Mouse (Mus musculus) layer of hippocampus, adult 2 months (tissue): Measurements from ENCODE around the gene Kif3a. TPM values are rescaled to one million over a fixed set of nuclear protein-coding genes. Genes with fewer than 3 reads are reported as not detected.

Experiments used
- DNase-seq, 2 experiments: peaks; one replicate each; pipeline ENCODE4 v3.0.0; 2022; ENCODE audit warnings: low spot score in 2 of 2
- H3K27ac ChIP-seq: fragments of 200-600 bp; 2 replicates; pipeline ENCODE4 v1.8.1; 2022
- H3K4me3 ChIP-seq: fragments of 200-600 bp; 2 replicates; pipeline ENCODE4 v1.8.1; 2022; ENCODE audit warnings: mild to moderate bottlenecking
- CTCF ChIP-seq: fragments of 200-600 bp; conservative IDR thresholded peaks from 2 replicates; pipeline ENCODE4 v1.8.1; 2022; ENCODE audit warnings: antibody characterized with exemption, mild to moderate bottlenecking, moderate library complexity
- total RNA-seq, 2 experiments: library from RNA; stranded (reverse); gene quantifications; 2 replicates each; pipeline ENCODE4 v1.2.3; 2021

Kif3a gene
- total RNA-seq, 2 experiments from 2014 or later, result 130 to 133 TPM

DNA sequence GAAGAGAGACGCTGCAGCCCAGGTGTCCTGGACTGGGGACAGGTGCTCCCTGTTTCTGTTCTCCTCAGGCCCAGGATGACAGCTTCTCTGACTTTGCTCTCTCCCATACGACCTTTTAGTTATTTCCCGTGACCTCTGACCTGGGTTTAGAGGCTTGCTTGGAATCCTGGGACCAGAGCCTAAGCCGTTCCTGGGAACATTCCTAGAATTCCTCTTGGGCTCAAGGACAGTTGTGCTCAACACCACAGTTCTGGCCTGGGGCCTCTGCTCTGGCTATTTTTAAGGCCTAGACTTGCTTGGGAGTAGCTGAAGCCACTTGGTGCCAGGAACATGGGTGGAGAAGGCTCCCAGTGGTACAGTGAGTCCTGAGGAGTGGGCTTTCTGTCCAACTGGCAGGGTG is 41.7 kb upstream of the Kif3a start:
- DNase-seq, result no peak
- Histone ChIP-seq H3K4me3 (no peak overlapping the region), H3K27ac (peak overlapping the region; percentile 79)
- no peak for TF ChIP-seq CTCF

DNA sequence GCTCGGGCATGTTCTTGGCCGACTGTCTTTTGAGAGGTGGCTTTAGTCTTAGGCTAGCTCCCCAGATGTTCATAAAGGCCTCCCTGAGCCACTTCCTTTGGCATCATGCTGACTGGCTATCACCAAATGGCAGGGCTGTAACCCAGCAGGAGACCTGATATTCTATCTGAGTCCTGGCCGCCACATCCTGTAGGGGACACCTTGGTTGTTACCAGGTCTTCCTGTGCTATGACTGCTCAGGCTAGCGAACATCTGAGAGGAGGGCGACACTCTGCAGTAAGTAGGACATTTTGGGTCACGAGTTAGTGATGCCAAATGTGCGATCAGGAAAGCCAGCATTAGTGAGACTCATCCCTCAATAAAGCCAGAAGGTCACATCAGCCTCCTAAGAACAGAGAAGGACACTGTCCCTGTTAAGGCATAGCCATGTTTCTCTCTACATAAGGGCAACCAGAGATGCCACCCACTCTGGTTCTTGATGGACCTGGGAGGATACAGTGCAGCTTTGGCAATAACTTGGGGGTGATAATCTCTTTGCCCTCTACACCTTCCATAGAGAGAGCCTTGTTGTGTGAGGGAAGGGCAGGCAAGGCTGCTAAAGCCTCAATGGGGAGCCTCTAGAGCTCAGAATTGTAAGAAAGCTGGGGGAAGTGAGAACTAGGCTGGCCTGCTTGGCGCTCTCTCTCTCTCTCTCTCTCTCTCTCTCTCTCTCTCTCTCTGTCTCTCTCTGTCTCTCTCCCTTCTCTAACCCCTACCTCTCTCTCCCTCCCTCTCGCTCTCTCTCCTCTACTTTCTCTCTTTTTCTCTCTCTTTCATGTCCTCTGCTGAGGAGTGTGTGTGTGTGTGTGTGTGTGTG is 38.6 kb upstream of the Kif3a start:
- no peak for TF ChIP-seq CTCF
- DNase-seq, result no peak
- peak overlapping the region; percentile 79 for H3K27ac ChIP-seq
- no peak overlapping the region for H3K4me3 ChIP-seq

DNA sequence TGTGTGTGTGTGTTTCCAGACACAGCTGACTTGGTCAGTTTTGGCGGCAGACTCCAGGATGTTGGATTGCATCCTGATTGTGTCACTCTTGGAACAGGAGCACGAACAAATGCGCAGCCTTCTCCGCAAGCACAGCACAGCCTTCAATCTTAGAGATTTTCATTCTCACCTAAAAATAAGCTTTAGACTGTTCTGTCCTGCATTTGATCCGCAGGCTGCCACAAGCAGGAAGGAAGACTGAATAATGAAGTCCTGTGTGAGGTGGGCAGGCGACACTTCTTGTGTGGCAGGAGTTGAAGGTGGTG is 38.0 kb upstream of the Kif3a start:
- peak in 1 of 2 experiments; percentile 64 for DNase-seq
- TF ChIP-seq CTCF, result no peak
- H3K27ac ChIP-seq, result peak overlapping the region; percentile 79
- peak overlapping the region; percentile 13; the same call in 1 of the 2 replicates for H3K4me3 ChIP-seq

DNA sequence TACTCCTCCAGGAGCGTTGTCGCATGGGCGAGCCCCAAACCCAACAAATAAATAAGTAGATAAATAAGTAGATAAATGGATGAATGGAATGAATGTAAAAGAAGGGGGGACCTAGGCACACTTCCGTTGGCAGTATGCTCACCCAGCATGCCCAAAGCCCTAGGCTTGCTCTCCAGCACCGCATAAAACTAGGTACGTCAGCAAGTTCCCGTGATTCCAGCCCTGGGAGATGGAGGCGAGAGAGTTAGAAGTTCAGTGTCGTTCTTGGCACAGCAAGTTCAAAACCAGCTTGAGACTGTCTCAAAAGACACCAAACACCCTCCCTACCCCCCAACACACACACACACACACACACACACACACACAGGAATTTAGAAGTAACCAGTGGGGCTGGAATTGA is 37.2 kb upstream of the Kif3a start:
- peak overlapping the region; percentile 79 for H3K27ac ChIP-seq
- no peak overlapping the region for H3K4me3 ChIP-seq
- DNase-seq, result no peak
- TF ChIP-seq CTCF, result no peak

DNA sequence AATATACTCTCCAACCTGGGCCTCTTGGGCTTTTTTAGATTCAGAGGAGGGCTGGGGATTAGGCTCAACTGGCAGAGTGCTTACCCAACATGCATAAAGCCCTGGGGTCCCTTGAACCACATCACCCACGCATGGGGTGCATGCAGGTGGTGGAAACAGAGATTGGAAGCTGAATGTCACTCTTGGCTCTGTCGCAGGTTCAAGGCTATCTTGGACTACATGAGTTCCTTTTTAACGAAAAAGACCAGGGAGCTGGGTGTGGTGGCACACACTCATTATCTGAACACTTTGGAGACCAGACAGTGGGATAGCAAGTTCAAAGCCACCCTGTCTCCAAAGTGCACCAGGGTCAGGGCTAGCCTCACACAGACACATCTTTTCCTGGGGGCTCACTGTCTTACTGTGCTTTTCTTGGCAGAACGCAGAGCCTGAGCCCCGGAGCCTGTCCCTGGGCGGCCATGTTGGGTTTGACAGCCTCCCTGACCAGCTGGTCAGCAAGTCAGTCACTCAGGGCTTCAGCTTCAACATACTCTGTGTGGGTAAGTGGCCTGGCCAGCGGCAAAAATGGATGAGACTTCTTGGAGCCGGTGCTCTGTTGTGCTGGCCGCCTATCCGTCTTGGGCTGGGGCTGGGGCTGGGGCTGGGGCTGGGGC is 35.5 kb upstream of the Kif3a start:
- Histone ChIP-seq H3K4me3 (no peak overlapping the region), H3K27ac (0 out of 2 replicates have a peak overlapping the region, but pooled peaks have one; percentile 23)
- TF ChIP-seq CTCF, result no peak
- DNase-seq, result no peak

DNA sequence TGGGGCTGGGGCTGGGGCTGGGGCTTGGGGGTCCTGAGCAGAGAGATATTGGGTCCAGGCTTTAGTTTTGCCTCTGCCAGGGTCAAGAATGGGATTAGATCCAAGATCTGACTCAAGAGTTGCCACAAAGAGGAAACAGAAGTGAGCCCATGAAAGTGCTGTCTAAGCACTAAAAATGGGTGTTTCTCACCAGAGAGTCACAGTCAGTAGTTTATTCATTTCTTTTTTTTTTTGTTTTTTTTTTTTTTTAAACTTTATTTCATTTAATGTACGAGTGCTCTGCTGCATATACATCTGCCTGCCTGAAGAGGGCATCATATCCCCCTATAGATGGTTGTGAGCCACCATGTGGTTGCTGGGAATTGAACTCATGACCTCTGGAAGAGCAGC is 35.0 kb upstream of the Kif3a start:
- H3K4me3 ChIP-seq, result no peak overlapping the region
- DNase-seq, result no peak
- H3K27ac ChIP-seq, result no peak overlapping the region
- peak; percentile 46 for TF ChIP-seq CTCF

DNA sequence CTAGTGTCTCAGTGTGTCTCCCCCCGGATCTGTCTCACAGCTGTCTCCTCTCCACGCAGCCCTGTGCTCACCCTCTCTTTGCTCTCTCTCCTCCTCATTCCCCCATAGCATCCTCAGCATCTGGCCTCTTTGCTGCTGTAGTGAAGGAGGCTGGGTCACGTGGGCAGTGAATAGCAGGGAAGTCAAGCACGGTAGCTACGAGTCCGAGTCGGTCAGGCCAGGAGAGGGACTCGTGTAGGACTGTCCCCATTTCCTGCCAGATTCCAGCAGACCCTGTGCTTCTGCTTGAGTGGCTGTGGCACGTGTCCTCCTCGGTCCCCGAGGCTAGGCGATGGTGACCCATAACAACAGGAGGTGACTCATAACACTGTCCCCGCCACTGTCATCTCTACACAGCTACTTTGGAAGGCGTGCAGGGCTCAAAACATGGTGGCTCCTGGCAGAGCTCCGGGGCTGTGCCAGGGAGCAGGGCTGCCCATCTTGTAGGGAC is 28.1 kb upstream of the Kif3a start:
- Histone ChIP-seq H3K27ac (peak overlapping the region; percentile 65; the same call in 1 of the 2 replicates), H3K4me3 (no peak overlapping the region)
- TF ChIP-seq CTCF, result no peak
- DNase-seq, result no peak

DNA sequence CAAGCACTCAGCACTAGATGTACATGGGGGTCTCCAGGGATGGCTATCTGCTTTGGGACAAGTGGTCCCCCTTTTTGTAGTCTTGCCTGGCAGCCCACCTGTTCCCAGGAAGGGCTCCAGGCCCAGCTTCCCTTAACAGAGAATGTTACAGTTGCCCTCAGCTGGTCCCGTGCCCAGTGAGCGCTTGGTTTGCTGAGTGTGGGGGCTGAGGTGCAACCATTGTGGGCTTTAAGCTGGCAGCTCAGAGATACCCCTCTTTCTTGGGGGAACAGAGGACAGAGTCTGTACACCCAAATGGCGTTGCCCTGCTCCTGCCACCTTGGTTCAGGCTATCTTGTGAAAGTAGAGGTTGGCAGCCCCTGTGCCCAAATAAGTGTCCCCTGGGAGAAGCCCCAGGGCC is 26.8 kb upstream of the Kif3a start:
- Histone ChIP-seq H3K27ac (no peak overlapping the region), H3K4me3 (no peak overlapping the region)
- TF ChIP-seq CTCF, result no peak
- no peak for DNase-seq

DNA sequence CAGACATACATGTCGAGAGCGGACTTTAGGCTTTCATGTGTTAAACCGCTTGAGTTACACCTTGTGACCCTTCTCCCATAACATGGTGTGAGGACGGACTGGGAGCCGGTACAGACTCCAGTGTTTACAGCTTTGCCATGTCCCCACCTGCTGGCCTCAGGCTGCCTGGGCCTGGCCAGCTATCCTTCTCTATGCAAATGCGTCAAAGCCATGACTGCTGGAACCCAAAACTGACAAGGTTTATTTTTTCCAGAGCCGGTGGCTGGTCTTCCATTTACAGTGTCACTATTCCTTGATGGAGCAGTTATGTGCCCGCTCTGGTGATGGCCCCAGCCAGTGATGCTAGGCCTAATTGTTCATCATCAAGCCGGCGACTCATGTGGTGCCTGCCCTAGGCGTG is 26.0 kb upstream of the Kif3a start:
- Histone ChIP-seq H3K4me3 (no peak overlapping the region), H3K27ac (no peak overlapping the region)
- TF ChIP-seq CTCF, result peak; percentile 35
- peak in 1 of 2 experiments; percentile 8 for DNase-seq

DNA sequence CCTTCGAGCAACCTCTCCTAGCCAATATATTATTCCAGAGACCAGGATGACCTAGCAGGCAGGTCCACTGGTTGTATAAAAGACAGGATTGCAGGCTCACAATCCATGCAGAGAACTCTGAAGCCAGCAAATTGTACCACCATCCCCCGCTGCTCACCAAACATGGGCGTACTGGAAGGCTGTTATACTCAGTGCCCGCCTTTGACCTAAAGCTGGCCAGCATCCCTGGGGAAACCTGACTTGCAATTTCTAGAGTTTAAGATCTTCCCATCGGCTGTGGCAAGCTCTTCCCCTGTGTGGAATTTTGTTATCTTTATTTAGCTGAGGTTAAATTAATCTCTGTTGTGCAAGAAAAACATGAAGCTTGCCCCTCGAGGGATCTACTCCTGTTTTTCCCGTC is 24.2 kb upstream of the Kif3a start:
- DNase-seq, result peak in 1 of 2 experiments; percentile 5
- Histone ChIP-seq H3K27ac (no peak overlapping the region), H3K4me3 (no peak overlapping the region)
- no peak for TF ChIP-seq CTCF

DNA sequence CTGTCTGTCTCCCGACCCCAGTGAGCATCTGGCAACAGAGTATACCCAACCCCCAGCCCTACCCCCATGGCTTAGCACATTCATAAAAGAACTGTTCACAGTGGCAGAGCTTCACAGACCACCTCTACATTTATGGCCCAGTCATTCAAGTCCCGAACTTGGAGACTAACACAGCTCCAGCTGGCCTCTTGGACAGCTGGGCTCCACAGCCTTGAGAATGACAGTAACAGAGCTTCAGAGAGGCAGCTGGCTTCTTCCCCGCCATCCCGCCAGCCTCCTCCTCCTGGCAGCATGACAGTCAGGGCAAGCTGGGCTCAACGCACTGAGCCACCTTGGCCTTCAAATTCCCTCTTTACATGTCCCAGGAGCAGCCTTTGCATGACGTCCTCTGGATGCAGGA is 20.9 kb upstream of the Kif3a start:
- DNase-seq, result no peak
- Histone ChIP-seq H3K4me3 (no peak overlapping the region), H3K27ac (peak overlapping the region; percentile 23; the same call in 1 of the 2 replicates)
- no peak for TF ChIP-seq CTCF

DNA sequence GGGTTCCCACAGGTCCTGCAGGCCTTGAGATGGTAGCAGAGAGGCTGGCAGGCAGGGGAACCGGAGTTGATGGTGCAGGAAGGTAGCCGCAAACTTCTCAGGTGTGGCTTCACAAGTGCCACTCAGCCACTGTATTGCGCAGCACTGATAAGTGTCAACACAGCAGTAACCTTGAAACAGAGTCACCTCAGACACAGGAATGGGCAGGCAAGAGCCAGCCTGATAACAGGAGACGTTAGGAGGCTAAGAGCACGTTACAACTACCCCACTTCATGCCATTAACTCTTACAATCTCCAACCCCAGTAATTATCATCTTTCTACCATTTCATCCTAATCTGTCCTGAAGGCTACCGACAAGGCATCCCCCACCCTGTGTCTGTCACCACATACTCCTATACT is 19.6 kb upstream of the Kif3a start:
- DNase-seq, result no peak
- Histone ChIP-seq H3K4me3 (no peak overlapping the region), H3K27ac (no peak overlapping the region)
- no peak for TF ChIP-seq CTCF

DNA sequence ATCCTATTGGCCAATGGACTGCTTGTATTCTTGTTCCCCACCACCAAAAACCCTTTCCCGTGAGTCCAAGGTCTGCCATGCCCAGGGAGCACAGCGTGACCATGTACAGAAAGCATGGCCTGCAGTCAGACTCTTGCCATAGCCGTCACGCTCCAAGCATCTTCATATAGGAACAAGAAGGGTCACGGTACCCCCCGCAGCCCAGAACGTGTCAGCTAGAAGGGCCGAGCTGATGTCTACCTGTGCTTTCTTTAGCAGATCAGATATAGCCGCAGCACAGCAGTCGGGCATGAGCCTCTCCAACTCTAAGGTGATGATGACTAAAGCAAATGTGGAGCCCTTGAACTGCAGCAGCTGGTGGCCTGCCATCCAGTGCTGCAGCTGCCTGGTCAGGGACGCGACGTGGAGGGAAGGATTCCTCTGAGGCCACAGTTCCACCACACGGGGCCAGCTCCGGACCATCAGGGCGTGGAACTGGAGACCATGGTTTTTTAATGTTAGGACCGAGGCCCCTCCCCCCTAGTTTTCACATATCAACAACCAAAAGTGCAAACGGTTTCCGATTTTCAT is 19.1 kb upstream of the Kif3a start:
- no peak for TF ChIP-seq CTCF
- no peak for DNase-seq
- H3K4me3 ChIP-seq, result no peak overlapping the region
- no peak overlapping the region for H3K27ac ChIP-seq

DNA sequence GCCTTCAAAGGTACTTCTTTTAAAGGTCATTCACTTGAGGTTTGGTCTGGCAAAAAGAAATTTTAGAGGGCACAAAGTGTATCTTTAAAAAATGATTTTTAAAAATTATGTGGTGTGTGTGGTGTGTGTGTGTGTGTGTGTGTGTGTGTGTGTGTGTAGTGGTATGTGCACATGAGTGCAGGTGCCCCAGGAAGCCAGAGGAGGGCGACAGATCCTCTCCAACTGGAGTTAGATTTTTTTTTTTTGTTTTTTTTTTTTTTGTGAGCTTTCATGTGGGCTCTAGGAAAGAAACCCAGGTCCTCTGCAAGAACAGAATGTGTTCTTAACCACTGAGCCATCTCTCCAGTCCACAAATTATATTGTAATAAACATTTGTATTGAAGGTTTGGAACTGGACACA is 16.5 kb upstream of the Kif3a start:
- peak; percentile 32; the same call in 1 of the 2 replicates for TF ChIP-seq CTCF
- Histone ChIP-seq H3K4me3 (no peak overlapping the region), H3K27ac (no peak overlapping the region)
- DNase-seq, result no peak
